ENCODE assay signal across 13 mouse cellular contexts in the genomic region with DNA sequence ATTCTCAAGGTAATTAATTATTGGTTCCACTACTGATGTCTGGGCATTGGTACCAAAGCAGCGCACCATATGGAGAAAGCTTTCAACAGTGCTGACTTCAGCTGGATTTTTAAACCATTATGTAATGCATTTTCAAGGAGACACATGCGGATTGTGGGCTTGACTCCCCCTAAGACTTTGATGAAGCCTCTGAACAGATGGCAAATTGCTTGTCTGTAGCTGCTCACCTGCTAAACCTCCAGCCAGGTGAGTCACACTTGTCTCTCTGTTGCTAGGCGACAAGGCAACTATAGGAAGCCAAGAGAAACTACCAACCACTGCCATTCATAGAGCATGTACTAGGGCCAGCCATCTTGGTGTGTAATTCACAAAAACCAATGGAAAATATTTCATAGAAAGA.
"Had no signal": no experiment of that assay in that cellular context is flagged by ENCODE, and none has a peak within 500 bp of the region (broad histone marks: within the 10 kb centered on the region; RNA-seq: fewer than 3 reads in every experiment).

No protein-coding gene starts in this region.

- H3K36me3 ChIP-seq: liver, embryonic 15.5 days had no signal

- H3K4me2 ChIP-seq: limb, embryonic 13.5 days; liver, embryonic 11.5 days; liver, embryonic 15.5 days; midbrain, embryonic 13.5 days; neural tube, embryonic 12.5 days had no signal

- H3K4me1 ChIP-seq: liver, embryonic 15.5 days; neural tube, embryonic 12.5 days had no signal

- ATAC-seq: lung, postnatal 0 days; midbrain, embryonic 13.5 days had no signal

- H3K27me3 ChIP-seq: limb, embryonic 13.5 days; liver, embryonic 15.5 days; midbrain, embryonic 13.5 days; neural tube, embryonic 12.5 days had no signal

- H3K4me3 ChIP-seq: layer of hippocampus, adult 2 months; limb, embryonic 13.5 days; liver, embryonic 15.5 days; midbrain, embryonic 13.5 days; neural tube, embryonic 12.5 days had no signal

- H3K9me3 ChIP-seq: limb, embryonic 13.5 days; liver, embryonic 15.5 days; midbrain, embryonic 13.5 days; neural tube, embryonic 12.5 days had no signal

- H3K9ac ChIP-seq: limb, embryonic 13.5 days; liver, embryonic 15.5 days; midbrain, embryonic 13.5 days; neural tube, embryonic 12.5 days had no signal

- DNase-seq: kidney, postnatal 4 days; lung, adult 2 months; lung, postnatal 36 days; thymus, postnatal 4 days had no signal

- H3K27ac ChIP-seq: kidney, postnatal 0 days; layer of hippocampus, adult 2 months; limb, embryonic 13.5 days; liver, embryonic 15.5 days; midbrain, embryonic 13.5 days; neural tube, embryonic 12.5 days; stomach, postnatal 0 days had no signal
